Mouse (Mus musculus): ENCODE measurements around the gene Sdf2. TPM values are rescaled to one million over a fixed set of nuclear protein-coding genes. Genes with fewer than 3 reads are reported as not detected.
A peak's percentile ranks its signal among the peaks of the same experiment; 100 is the strongest.
"Not testable (repeated sequence)": the region's sequence is repeated elsewhere in the genome, so short reads cannot be mapped to it uniquely, and the experiment has no call there.

Gene Sdf2
- total RNA-seq, 1 experiment from 2014 or later: 111 TPM

- DNase-seq: peak; percentile 95
Observed at GRCm38 (mm10) chr11:78261380-78262352, 16.1 kb downstream of the Sdf2 start, which contains the start of gene 2610507B11Rik. Gene 2610507B11Rik (plus strand): TSS chr11:78261752.

- peak; percentile 38 for DNase-seq
Observed at GRCm38 (mm10) chr11:78262550-78262949, 17.0 kb downstream of the Sdf2 start.

GRCm38 (mm10) chr11:78265571-78265970 lies 20.0 kb downstream of the Sdf2 start:
- no peak for DNase-seq

- DNase-seq: no peak
Observed at GRCm38 (mm10) chr11:78271986-78272385, 26.4 kb downstream of the Sdf2 start.

- no peak for DNase-seq
Observed at GRCm38 (mm10) chr11:78275596-78275995, 30.1 kb downstream of the Sdf2 start.

- not testable (repeated sequence) for DNase-seq
Observed at GRCm38 (mm10) chr11:78276169-78276568, 30.6 kb downstream of the Sdf2 start.

GRCm38 (mm10) chr11:78278853-78279252 lies 33.3 kb downstream of the Sdf2 start:
- DNase-seq: no peak

- no peak for DNase-seq
Observed at GRCm38 (mm10) chr11:78279586-78279985, 34.0 kb downstream of the Sdf2 start.

GRCm38 (mm10) chr11:78289146-78289763 lies 43.7 kb downstream of the Sdf2 start:
- no peak for DNase-seq

GRCm38 (mm10) chr11:78290654-78291053 lies 45.1 kb downstream of the Sdf2 start, which contains the start of gene BC030499:
Gene BC030499 (plus strand): TSS chr11:78290841.
- DNase-seq: no peak

- DNase-seq: no peak
Observed at GRCm38 (mm10) chr11:78294585-78294984, 49.0 kb downstream of the Sdf2 start.

- DNase-seq: no peak
Observed at GRCm38 (mm10) chr11:78300917-78301316, 55.4 kb downstream of the Sdf2 start.

- peak; percentile 89 for DNase-seq
Observed at GRCm38 (mm10) chr11:78301357-78302084, 56.0 kb downstream of the Sdf2 start, which contains the start of gene Spag5. Gene Spag5 (plus strand): TSS chr11:78301529.

Other genes with a start within 250 kb of the Sdf2 start
- 18.6 and 19.1 TPM in 2 replicates for gene Dhrs13, start 213.5 kb upstream of the Sdf2 start, total RNA-seq (2021)
- 87.9 and 106 TPM in 2 replicates for gene Flot2, start 207.8 kb upstream of the Sdf2 start, total RNA-seq (2021)
- 33.6 and 36.0 TPM in 2 replicates for gene Eral1, start 165.4 kb upstream of the Sdf2 start, total RNA-seq (2021)
- 23.3 and 23.9 TPM in 2 replicates for gene Fam222b, start 151.1 kb upstream of the Sdf2 start, total RNA-seq (2021)
- gene Traf4, start 80.2 kb upstream of the Sdf2 start, total RNA-seq (2021): 35.6 and 42.3 TPM in 2 replicates
- 15.7 and 17.6 TPM in 2 replicates for gene Nek8, start 69.1 kb upstream of the Sdf2 start, total RNA-seq (2021)
- gene Tlcd1, start 69.0 kb upstream of the Sdf2 start, total RNA-seq (2021): 73.0 and 107 TPM in 2 replicates
- 1,910 and 2,113 TPM in 2 replicates for gene Rpl23a, start 62.2 kb upstream of the Sdf2 start, total RNA-seq (2021)
- gene Rab34, start 57.3 kb upstream of the Sdf2 start, total RNA-seq (2021): 90.8 and 97.4 TPM in 2 replicates
- 14.6 and 16.8 TPM in 2 replicates for gene Proca1, start 52.4 kb upstream of the Sdf2 start, total RNA-seq (2021)
- gene Supt6, start 241 bp downstream of the Sdf2 start, total RNA-seq (2021): 65.2 and 74.6 TPM in 2 replicates
- gene 2610507B11Rik, start 16.0 kb downstream of the Sdf2 start, total RNA-seq (2021): 163 and 168 TPM in 2 replicates
- gene BC030499, start 45.1 kb downstream of the Sdf2 start, total RNA-seq (2021): 1.3 and 1.7 TPM in 2 replicates
- 9.5 and 10.7 TPM in 2 replicates for gene Spag5, start 55.8 kb downstream of the Sdf2 start, total RNA-seq (2021)
- gene Aldoc, start 77.2 kb downstream of the Sdf2 start, total RNA-seq (2021): 20.9 and 23.2 TPM in 2 replicates
- gene Pigs, start 82.7 kb downstream of the Sdf2 start, total RNA-seq (2021): 57.0 and 63.2 TPM in 2 replicates
- gene Unc119, start 97.7 kb downstream of the Sdf2 start, total RNA-seq (2021): 27.3 and 45.5 TPM in 2 replicates
- gene Foxn1, start 140.8 kb downstream of the Sdf2 start, total RNA-seq (2021): 0.36 and 0.86 TPM in 2 replicates
- not detected in 2 replicates for gene Slc13a2, start 176.5 kb downstream of the Sdf2 start, total RNA-seq (2021)
- gene Slc46a1, start 220.0 kb downstream of the Sdf2 start, total RNA-seq (2021): 46.2 and 57.5 TPM in 2 replicates